Mouse (Mus musculus): ENCODE results near the gene Wdr20rt. TPM values are rescaled to one million over a fixed set of nuclear protein-coding genes. Genes with fewer than 3 reads are reported as not detected.

Gene Wdr20rt
- polyA plus RNA-seq, 1 experiment: not detected

GRCm38 (mm10) chr12:65273807-65274206 is 48.5 kb downstream of the Wdr20rt start:
- no peak for TF ChIP-seq GATA1 (IDR thresholded peaks at IDR 0.05; ENCODE audit: low read length)

Other genes with a start within 250 kb of the Wdr20rt start
- gene Prpf39, start 189.2 kb upstream of the Wdr20rt start, polyA plus RNA-seq (2012): 8.1 and 11.1 TPM in 2 replicates
- 153 and 157 TPM in 2 replicates for gene Fkbp3, start 151.5 kb upstream of the Wdr20rt start, polyA plus RNA-seq (2012)
- 5.3 and 6.5 TPM in 2 replicates for gene Fancm, start 149.9 kb upstream of the Wdr20rt start, polyA plus RNA-seq (2012)
- 9.5 and 14.6 TPM in 2 replicates for gene Mis18bp1, start 52.9 kb upstream of the Wdr20rt start, polyA plus RNA-seq (2012)

Data from G1E-ER4 (cell line).